Mouse (Mus musculus) embryonic stem cell, embryonic (primary cell): ENCODE results near the gene Pomt2.

Experiments used
- CTCF ChIA-PET, 4 experiments: fragments of 300-600 bp in 2 of 4; fragments of 350-600 bp in 2 of 4; sonication (Branson Sonifier 250); formaldehyde crosslinking; loops; one replicate each; lab custom pipeline; 2022; ENCODE audit warnings: inconsistent platforms in 2 of 4; lab: Charles Lee
- POLR2A ChIA-PET, 4 experiments: fragments of 300-600 bp in 2 of 4; fragments of 350-600 bp in 2 of 4; sonication (Branson Sonifier 250); formaldehyde crosslinking; loops; one replicate each; lab custom pipeline; 2022; ENCODE audit warnings: antibody characterized with exemption in 4 of 4, inconsistent platforms in 1 of 4; lab: Charles Lee

The Pomt2 gene

DNA sequence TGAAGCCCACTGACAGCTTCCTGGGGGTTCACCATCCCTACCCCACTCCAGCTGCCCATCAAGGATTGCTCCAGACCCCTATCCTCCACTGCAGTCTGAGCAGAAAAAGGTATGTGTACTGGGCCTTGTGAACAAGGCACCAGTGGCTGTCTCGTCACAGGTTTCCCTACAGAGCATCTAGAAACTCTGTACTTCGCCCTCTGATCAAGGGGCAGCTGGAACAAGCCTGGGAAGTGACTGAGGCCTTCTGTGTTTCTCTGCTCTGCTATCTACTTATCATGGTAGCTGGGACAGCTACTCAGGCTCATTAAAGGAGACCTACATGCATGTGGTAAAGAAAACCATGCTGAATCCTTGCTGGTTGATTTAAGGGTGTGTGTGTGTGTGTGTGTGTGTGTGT lies 58.1 kb downstream of the Pomt2 start:
- CTCF ChIA-PET, result interaction anchor here in 2 of 4 experiments (0.5 to 1.8 kb wide), 4 partner anchors 37 to 503 kb away, joined by 4 to 8 read pairs (median 5); no protein-coding TSS in a partner anchor
- POLR2A ChIA-PET, result interaction anchor here in 2 of 4 experiments (0.5 to 1.9 kb wide), 4 partner anchors 12 to 239 kb away, joined by 3 to 7 read pairs (median 4); partner anchors contain the start of genes Cipc (in 1 of the 2) and Ngb (in 1 of the 2)

DNA sequence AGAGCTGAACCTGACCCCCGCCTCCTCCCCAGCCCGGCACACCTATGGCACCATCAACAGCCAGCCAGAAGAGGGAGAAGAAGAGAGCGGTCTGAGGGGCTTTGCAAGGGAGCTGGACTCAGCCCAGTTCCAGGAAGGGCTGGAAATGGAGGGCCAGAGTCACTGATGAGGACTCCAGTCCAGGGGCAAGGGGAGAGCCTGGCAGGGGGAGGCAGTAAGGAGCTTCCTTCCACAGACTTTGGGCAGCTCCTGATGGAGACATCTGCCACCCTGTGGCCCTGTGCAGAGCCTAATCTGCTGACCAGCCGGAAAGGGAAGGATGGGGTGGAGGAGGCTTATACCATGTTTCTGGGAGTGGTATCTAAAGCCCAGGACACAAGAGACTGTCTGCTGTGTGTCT lies 58.5 kb downstream of the Pomt2 start:
- POLR2A ChIA-PET, result interaction anchor here (0.5 to 1.9 kb wide), 8 partner anchors 12 to 342 kb away, joined by 3 to 7 read pairs (median 3); partner anchors contain the start of genes Cipc (in 1 of the 4), Ngb (in 1 of the 4) and Pomt2 (in 1 of the 4)
- CTCF ChIA-PET, result interaction anchor here (0.5 to 1.8 kb wide), 10 partner anchors 9 to 503 kb away, joined by 3 to 8 read pairs (median 4); partner anchors contain the start of gene Ngb (in 1 of the 4)

DNA sequence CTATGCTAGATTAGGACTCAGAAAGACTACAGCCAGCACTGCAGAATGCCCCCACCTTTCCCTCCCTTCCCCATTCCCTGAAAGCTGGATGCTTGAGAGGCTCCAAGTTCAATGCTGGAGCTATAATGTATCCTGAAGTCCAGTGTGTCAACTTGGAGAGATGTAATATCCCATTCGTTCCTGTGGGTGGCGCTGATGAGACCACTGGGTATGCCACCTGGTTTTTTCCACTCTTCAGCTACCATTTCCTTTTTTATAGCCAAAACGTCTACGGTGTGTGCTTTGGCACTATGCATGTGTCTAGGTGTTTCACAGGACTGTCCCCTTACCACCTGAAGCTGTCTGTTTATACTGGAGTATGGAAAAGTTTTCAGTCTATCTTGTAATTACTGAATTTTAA lies 59.4 kb downstream of the Pomt2 start:
- ChIA-PET CTCF (interaction anchor here (0.5 to 1.8 kb wide), 37 partner anchors 9 to 755 kb away, joined by 3 to 22 read pairs (median 3); partner anchors contain the start of genes Ngb (in 3 of the 4) and Pomt2 (in 1 of the 4)), POLR2A (interaction anchor here in 3 of 4 experiments (0.8 to 1.9 kb wide), 6 partner anchors 13 to 240 kb away, joined by 3 to 7 read pairs (median 4); partner anchors contain the start of genes Ngb (in 1 of the 3) and Pomt2 (in 1 of the 3))

DNA sequence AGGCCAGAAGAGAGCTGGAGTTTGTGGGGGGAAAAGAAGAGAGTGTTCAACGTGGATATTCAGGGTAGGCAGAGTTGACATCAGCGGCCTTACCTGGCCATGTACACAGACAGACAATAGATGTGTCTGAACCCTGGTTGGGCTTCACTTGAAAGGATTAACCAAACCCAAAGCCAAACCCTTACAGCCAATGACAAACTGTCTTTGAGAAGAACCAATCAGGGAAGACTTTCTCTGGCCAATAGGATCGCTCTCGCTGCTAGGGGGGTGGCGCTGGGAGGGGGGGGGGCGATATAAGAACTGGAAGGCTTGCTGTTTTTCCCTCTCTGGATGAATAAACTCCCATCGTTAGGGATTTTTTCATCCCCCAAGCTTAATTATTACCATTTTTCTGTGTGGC lies 60.5 kb downstream of the Pomt2 start:
- ChIA-PET POLR2A (interaction anchor here in 2 of 4 experiments (1.0 to 1.3 kb wide), 2 partner anchors 14 kb away, joined by 4 to 6 read pairs; no protein-coding TSS in a partner anchor), CTCF (interaction anchor here in 1 of 4 experiments (0.7 kb wide), 1 partner anchor 93 kb away, joined by 3 read pairs; no protein-coding TSS in a partner anchor)

DNA sequence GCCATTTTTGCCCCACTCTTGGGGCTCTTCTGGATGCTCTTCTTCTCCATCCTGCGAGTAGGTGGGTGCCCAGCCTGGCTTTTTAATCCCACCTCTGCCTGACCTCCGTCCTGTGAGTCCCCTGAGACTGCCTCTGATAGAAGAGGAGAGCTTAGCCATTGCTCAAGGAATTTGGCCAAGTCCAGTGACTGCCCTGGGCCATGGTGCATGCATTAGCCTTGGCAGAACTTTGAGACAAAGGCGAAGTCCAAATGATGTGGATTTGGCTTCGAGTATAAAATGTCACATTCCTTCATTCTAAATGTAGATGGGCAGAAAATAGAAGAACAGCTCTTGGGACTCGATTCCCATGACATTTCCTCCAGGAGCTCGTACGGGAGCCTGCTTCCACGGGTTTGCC lies 65.0 kb downstream of the Pomt2 start:
- CTCF ChIA-PET, result interaction anchor here in 2 of 4 experiments (0.6 to 0.9 kb wide), 2 partner anchors 367 to 680 kb away, joined by 3 to 4 read pairs; no protein-coding TSS in a partner anchor
- POLR2A ChIA-PET, result interaction anchor here in 1 of 4 experiments (1.0 to 1.5 kb wide), 2 partner anchors 15 to 56 kb away, joined by 3 to 4 read pairs; no protein-coding TSS in a partner anchor

DNA sequence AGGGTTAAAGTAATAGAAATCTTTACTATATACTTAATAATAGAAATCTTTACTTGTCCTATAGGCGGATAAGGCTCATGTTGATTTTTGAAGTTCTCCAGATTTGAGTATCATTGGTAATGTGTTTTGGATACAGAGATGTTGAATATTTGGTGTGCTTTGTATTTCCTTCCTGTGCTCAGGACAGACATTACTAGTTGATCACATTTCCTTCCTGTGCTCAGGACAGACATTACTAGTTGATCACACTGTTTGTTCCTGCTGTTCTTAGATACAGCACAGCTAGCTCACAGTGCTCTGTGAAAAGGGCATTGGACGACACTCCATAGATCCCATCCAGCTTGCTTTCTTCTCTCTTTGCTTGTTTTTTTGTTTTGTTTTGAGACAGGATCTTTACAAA lies 71.2 kb downstream of the Pomt2 start:
- CTCF ChIA-PET, result interaction anchor here in 1 of 4 experiments (1.1 kb wide), 1 partner anchor 12 kb away, joined by 3 read pairs; no protein-coding TSS in a partner anchor
- POLR2A ChIA-PET, result no interaction called here

DNA sequence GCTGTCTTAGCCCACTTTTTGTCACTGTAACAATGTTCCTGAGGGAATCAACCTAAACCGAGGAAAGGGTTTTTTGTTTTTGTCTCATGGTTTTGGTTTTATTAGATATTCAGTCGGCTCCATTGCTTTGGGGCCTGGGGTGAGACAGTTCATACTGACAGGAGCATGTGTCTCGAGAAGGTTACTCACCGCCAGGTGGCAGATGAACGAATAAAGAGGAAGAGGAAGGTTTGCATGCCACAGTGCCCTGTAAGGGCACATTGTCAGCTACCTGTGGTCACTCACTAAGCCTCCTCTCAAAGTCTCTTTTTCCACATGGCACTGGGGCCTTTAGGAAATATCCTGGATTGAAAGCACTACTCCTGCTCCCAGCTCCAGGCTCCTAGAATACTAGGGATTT lies 77.2 kb downstream of the Pomt2 start:
- POLR2A ChIA-PET, result interaction anchor here in 1 of 4 experiments (0.6 kb wide), 1 partner anchor 111 kb away, joined by 4 read pairs; no protein-coding TSS in a partner anchor
- CTCF ChIA-PET, result interaction anchor here in 2 of 4 experiments (1.1 to 1.3 kb wide), 2 partner anchors 10 to 18 kb away, joined by 3 to 4 read pairs; no protein-coding TSS in a partner anchor

DNA sequence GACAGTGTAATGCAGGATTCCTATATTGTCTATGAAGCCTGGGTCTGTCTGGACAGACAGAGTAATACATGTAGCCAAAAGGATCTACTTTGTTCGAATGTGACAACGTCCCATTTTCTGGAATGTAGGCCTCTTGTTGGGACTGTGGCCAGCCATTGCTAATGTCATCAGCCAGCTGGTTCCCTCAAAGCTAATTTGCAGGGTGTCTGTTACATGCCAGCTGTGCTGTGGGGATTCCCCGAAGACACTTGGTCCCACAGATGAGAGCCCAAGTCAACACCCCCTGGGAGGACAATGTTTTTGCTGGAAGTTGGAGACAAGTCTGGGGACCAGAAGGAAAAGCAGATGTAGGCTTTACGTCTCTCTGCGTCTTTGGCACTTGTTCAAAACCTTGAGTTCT lies 81.3 kb downstream of the Pomt2 start:
- ChIA-PET CTCF (interaction anchor here in 2 of 4 experiments (0.5 to 2.2 kb wide), 3 partner anchors 13 to 341 kb away, joined by 5 to 10 read pairs (median 5); no protein-coding TSS in a partner anchor), POLR2A (no interaction called here)

DNA sequence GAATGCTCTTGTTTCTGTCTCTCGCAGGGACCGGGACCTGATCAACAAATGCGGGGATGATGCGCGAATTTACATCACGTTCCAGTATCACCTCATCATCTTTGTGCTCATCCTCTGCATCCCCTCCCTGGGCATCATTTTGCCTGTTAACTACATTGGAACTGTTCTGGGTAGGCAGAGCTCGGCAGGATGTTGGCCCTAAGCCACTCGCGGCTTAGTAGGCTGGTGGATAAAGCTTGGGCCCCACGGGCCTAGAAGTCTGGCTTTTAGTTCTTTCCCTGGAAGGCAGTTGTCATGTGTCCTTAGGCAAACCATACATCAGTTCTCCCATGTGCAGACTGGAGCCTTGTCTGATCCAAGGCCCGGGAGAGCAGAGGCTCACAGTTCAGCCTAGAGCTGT lies 82.3 kb downstream of the Pomt2 start:
- CTCF ChIA-PET, result interaction anchor here in 1 of 4 experiments (1.6 to 2.2 kb wide), 2 partner anchors 12 to 23 kb away, joined by 5 read pairs; no protein-coding TSS in a partner anchor
- POLR2A ChIA-PET, result no interaction called here

DNA sequence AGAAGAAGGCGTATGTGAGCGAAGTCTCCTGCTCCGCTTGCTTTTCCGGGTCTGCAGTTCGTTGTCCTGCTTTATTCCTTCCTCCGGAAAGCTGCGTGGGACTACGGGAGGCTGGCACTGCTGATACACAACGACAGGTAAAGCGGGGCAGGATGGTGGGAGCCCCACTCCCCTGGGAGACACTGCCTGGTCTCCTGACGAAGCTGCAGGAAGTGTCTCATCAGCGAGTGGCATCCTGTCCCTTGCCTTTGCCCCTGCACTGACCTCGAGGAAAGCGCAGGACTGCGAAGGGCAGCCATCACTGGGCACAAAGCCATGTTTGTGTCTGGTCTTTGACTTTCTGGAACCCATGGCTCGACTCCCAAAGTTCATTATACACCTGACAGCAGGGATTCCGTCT lies 90.7 kb downstream of the Pomt2 start:
- ChIA-PET CTCF (interaction anchor here in 1 of 4 experiments (0.6 kb wide), 1 partner anchor 48 kb away, joined by 3 read pairs; no protein-coding TSS in a partner anchor), POLR2A (interaction anchor here in 2 of 4 experiments (0.6 to 1.2 kb wide), 3 partner anchors 9 to 369 kb away, joined by 3 to 5 read pairs (median 3); no protein-coding TSS in a partner anchor)
